Mouse (Mus musculus) kidney, postnatal 14 days (tissue): ENCODE measurements around the gene Gpr137b.
A peak's percentile ranks its signal among the peaks of the same experiment; 100 is the strongest.
"Not testable (repeated sequence)": the region's sequence is repeated elsewhere in the genome, so short reads cannot be mapped to it uniquely, and the experiment has no call there.

ENCODE experiments used
- DNase-seq: peaks from one replicate; pipeline ENCODE4 v3.0.0; 2022; ENCODE audit warnings: mixed read lengths

The Gpr137b gene

DNA sequence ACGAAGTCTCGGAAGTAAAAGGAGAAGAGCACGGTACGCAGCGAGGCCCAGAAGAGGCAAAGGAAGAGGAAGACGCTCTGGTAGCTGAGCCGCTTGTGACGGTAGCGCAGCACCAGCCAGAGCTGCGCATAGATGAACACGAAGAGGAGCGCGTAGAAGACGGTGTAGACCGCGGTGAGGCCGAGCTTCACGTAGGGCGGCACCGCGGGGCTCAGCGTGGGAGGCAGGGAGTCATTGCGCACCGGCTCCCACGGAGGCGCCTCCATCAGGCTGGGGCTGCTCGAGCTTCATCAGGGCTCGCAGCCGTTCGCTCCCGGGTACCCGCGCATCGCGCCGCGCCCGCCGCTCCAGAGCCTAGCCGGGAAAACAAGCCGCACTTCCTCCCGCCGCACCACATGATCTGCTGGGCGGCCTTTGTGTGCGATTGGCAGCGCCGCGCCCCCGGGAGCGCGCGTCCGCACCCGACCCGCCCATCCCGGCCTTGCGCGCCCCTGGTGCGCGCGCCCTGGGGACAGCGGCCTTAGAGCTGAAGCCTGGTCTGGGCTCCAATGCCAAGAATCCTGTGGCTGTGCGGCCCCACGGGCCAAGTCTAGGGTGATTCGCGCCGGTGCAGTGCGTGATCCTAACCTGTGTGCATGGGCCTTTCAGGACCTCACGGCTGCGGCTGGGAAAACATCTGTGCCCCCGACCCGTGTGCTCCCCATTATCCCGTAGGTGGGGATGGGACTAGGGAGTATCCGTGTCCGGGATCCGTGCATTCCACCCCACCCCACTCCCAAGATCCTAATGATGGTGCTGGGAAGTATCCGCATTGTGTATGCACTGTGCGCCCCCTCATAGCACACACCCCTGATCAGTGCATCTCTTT is at the start of gene Gpr137b:
Gene Gpr137b (minus strand): TSS at position 787 of the 868 bp plus-strand sequence.
- DNase-seq, result peak; percentile 75

DNA sequence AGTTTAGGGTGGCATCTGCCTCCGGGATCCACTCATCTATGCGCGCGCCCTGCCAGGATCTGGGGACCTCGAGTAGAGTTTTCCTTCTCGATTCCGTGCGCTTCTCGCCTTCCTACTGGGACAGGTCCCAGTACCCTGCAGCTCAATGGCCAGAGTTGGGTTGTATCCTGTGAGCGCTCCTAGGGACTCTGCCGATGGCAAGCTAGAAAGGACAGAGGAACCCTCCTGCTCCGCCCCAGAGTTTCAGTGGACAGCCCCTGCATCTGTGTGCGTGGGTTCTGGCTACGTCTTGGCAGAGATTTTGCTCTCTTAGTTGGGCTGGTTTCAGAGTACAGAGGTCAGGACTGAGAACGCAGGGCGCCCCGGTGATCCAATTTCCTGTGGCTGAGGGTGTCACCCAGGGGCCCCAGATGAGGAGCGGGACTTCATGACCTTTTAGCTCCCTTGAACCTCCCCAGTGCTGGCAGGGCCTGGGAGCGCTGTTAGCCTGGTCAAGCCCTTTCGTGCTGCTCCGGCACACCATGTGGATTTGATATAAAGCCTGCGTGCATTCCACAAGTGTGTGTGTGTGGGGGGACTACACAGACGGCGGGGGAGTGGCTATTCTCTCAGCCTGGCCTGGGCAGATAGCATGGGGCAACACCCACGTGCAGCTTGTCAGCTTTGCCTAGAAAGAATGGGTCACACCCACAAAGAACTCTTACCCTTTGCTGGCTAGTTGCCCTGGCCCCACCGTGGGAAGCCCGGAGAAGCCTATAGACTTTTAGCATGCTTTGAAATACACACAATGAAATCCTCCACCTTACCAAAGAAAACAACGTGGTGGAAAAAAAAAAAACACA is 44.5 kb upstream of the Gpr137b start:
- DNase-seq, result peak; percentile 28

DNA sequence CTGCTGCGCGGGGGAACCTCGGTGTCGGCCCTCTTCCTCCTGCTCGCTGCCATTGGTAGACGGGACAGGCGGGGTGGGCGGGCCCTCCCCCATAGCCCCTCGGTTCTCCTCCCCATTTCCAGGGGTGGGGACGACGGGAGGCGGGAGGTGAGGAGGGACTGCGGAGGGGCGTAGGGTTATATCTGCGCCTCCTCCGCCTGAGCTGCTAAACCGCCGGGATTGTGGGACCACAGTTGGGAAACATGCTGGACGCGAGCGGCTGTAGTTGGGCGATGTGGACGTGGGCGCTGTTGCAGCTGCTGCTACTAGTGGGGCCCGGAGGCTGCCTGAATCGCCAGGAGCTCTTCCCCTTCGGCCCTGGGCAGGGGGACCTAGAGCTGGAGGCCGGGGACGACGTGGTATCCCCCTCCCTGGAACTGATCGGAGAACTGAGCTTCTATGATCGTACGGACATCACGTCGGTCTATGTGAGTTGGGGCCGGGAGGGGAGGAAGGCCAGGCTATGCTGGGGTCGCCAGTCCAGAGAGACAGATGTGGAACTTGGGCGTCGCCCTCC is 43.7 kb upstream of the Gpr137b start, which contains the start of gene Nid1:
Gene Nid1 (plus strand): TSS at position 92 of the 556 bp plus-strand sequence.
- DNase-seq, result peak; percentile 47

DNA sequence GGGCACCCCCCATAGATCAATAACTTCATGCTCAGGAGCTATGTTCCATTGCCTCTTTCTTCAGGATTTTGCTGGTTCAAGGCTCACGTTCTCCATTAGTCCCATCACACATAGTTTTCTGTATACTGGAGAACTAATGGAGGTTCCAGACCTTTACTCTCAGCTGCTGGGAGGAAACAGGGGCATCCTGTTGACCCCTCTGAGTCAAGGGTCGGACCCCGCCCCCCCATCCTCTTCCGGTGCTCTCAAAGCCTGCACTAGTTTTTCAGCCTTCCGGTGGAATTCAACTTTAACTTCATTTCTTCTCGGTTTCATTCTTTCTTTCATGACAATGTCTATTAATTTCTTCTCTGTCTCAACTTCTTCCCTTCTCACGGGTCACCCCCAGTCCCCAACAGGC is 42.3 kb upstream of the Gpr137b start:
- DNase-seq, result peak; percentile 55

DNA sequence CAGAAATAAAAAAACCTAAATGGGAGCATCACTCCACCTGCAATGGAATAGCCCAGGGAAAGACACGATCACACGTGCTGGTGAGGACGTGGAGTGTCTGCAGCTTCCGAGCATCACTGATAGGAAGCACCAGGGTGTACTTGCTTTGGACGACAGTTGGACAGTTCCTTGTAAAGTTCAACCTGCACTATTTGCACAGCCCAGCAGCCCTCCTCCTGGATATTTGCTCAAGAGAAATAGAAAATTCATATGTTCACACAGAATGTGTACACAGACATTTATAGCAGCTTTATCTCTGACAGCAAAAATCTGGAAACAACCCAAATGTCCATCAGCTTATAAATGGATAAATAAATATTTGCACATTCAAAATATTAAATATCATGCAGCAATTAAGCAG is 29.5 kb upstream of the Gpr137b start:
- DNase-seq, result not testable (repeated sequence)

DNA sequence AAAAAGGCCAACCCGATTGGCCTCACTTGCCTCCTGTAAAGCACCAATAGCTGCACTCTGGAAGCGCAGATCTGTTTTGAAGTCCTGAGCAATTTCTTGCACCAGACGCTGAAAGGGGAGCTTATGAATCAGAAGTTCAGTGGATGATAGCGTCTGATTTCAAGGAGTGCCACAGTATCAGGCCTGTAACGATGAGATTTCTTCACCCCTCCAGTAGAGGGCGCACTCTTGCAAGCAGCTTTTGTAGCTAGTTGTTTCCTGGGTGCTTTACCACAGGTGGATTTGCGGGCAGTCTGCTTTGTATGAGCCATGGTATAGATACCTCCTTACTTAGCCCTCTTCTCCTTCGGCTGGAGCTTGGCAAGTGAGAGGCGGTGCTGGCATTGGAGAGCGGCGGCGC is 25.0 kb upstream of the Gpr137b start:
- not testable (repeated sequence) for DNase-seq

DNA sequence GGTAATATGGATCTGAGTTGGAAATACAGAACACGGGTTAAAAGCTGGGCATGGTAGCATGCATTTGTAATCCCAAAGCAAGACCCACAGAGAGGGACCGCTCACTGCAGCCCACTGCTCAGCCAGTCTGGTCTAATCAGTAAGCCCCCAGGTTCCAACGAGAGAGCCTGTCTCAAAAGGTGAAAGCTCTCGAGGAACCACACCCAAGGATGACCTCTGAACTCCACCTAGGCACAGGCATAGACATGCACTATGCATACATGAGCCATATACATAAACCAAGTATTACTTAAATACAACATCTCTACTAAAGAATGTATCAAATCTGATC is 22.2 kb upstream of the Gpr137b start:
- DNase-seq, result not testable (repeated sequence)

DNA sequence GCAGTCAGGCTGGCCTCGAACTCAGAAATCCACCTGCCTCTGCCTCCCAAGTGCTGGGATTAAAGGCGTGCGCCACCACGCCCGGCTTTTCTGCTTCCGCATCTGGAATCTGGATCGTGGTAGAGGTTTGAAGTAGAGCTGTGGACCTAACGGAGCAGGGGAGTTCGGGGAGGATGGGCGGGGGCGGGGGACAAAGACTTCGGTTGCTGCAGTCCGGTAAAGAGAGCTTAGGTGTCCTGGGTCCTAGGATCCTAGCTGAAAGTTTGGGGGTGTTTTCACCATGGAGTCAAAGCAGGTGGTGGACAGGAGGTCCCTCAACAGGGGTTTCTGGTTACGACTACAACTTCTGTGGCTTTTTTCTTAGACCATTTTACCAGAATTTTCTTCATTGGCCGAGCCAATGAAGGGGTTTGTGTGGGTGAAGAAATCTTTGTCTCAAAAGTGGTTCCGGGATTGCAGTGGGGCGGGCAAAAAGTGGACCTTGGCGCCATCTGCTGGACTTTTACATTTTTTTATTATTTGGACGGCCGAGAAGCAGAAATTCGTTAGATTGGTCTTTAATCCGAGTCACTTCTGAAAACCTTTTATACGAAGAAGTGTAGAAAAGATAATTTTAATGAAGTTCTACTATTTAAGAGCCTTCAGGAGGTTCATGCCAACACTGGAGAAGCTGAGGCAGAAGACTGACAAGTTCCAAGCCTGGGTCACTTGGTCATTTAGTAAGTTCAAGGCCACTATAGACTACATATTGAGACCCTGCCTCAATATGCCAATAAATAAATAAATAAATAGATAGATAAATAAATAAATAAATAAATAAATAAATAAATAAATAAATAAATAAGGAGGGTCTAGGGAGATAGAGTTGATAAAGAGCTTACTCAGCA is 21.5 kb upstream of the Gpr137b start:
- DNase-seq, result peak; percentile 77

DNA sequence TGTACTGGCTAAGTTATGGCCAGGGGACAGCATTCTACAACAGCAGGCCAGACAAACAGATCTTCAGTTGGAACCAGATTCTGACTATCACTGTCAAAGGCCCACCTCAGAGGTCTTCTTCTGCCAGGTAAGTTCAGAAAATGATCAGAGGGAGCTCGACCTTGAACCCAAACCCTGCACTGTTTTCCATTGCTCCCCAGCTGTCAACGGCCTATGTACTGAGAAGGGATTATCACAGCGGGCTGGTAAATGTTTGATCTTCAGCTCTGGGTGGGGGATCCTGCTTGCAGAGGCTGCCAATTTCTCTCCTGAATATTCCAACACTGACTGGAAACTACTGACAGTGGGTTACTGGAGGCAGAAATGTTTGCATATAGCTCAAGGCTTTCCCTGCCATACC is 20.4 kb upstream of the Gpr137b start:
- DNase-seq, result peak; percentile 73

DNA sequence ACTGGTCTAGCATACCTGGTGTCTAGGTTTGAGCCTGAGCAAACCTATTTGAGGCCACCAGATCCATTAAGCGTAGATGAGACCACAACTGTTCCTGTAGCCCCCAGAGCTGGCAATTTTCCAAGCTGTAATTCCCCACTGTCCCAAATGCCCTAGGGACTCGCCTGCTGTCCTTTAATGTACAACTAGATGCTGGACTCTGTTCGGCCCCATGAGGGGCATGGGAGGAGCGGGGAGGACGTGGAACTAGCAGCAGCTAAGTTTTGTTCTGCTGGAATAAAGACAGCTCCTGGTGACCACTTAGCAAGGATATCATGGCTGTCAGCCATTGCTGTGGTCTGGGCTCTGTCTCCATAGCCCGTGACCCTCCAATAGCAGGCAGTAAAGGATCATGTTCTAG is 11.7 kb upstream of the Gpr137b start:
- DNase-seq, result not testable (repeated sequence)

DNA sequence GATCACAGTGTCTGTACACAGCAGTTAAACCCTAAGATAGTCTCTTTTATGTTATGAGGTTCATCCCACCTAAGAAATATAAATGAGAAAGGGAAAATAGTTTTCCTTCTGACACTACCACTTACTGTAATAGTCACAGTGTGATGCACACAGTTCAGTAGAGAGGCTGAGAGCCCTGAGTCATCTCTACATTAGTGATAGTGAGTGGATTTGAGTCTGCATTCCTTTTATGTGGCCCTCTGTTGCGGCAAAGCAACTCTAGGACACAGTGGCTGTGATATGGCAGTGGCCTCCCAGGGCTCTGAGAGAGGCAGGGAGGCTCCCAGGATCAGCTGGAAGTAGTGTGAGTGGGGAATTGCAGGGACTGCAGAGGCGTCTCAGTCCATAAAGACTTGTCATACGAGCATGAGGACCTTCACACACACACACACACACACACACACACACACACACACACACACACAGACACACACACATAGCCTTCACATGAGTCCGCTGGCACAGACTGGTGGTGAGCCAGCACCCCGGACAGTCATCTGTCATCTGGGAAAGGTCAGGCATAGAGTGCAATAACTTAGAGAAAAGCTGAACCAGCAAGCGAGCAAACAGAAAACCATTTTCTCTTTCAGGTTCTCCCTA is 10.8 kb upstream of the Gpr137b start:
- not testable (repeated sequence) for DNase-seq

DNA sequence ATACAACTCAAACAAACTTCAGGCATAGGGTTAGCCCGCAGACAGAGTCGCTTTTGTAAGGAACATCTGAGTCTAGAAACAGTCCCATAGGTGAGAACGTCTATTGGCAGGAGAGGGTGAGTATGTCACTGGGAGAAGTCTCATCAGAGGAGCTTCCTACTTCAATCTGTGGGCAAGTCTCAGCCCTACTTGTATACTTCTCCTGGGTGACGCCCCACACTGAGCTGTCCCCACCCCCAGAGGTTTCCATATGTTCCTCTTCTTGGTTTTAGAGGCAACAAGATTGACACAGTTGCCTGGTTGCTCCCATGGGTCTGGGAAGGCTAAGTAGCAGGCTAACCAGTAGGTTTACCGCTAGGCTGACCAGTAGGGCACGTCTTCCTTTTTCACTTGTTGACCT is 10.0 kb upstream of the Gpr137b start:
- not testable (repeated sequence) for DNase-seq

DNA sequence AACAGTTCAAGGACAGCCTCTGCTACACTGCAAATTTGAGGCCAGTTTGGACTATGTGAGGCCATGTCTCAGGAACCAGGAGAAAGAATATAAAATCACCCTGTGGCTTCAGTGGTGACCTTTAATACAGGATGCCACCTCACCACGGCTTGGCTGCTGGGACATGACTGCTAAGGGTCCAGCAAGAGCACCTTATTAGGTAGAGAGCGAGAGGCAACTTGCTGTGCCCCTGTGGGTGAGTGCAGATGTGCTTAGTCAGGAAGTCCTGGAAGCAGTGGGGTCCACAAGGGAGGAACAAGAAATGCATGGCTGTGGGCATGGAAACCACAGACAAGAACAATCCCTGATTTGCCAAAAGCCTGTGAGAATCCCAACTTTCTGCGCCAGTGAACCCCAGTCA is 9.6 kb upstream of the Gpr137b start:
- DNase-seq, result not testable (repeated sequence)

DNA sequence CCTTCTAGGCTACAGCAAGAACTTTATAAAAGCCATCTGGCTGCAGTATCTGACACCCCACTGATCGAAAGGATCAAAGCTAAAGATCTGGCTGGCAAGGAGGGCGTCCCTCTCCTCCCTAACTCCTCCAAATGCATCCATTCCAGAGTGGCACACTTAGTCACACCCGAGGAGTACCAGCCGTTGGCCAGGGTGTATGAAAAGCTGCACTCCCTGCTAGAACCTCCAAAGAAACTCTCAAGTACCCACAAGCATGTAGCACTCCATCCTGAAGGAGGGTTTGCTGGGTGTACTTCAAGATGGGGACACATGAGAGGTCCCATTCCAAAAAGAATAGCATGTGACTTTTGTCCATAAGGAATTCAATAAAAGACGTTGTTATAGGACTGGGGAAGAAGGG is 9.0 kb upstream of the Gpr137b start:
- not testable (repeated sequence) for DNase-seq

DNA sequence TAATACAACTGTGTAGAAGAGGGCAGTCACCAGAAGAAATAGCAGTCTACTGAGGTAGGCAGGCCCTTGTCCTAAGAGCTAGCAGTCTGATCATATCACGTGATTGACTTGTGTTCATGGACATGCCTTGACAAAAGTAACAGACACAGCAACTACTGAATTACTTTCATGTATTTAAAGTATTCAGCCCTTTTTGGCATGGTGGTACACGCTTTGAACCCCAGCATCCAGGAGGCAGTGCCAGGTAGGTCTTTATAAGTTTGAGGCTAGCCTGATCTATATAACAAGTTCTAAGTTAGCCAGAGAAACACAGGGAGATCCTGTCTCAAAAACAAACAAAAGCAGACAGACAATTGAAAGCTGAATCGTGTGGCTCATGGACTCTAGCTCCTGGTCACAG is 7.0 kb upstream of the Gpr137b start:
- DNase-seq, result not testable (repeated sequence)

DNA sequence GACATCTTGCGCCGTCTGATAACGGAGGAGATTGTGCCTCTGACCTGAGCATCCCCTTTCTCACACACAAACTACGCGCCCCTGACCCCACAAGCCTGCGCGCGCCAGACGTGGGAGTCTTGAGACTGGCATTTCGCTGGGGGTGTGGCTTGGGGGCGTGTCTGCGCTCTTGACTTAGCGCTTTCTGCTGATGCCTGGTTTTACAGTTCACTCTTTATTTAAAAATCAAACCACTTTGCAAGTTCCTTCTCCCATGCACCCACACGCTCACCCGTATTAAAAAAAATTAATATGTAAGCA is 232 bp upstream of the Gpr137b start:
- DNase-seq, result peak; percentile 62

DNA sequence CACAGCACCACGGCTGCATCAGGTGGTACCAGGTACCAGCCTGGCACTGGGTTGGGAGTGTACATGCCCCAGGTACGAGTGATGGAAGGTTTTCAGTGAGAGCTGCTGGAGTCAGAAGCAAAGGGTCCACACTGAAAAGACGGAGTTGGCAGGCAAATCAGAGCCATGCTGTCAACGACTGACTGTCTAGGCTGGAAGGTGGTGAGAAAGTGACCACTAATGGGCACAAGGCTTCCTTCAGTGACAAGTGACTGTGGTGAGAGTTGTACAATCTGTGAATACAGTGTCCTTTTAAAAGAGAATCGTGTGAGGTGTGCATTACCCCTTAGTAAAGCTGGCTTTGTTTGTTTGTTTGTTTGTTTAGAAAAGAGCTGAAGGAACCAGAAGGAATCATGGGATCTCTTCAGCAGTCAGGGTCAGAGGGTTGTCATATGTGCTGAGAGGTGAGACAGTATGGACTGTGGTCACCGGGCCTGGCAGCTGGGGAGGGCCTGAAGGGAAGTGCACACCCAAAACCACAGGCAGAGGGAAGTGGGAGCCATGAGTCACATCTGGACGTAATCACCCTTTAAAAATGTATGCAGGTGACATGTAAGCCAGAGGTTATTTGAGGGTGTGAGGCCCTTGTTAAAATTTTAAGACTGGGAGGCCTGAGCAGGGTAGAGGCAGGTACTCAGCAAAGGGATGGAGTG is 15.5 kb downstream of the Gpr137b start:
- DNase-seq, result not testable (repeated sequence)

DNA sequence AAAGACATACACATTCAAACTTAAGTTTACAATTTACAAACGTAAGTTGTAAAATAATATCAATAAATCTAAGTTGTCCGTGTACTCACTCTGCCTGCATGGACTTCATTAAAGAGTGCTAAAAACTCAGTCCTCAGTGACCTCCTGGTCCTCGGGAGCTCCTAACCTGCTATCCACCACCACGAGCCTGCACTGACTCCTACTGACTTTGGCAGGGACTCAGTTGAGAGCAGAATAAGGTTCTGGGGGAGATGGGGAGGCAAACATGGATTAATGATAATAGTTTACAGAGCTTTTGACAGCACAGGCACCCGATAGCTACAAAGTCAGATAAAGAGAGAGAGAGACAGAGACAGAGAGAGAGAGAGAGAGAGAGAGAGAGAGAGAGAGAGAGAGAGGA is 16.6 kb downstream of the Gpr137b start:
- DNase-seq, result no peak

DNA sequence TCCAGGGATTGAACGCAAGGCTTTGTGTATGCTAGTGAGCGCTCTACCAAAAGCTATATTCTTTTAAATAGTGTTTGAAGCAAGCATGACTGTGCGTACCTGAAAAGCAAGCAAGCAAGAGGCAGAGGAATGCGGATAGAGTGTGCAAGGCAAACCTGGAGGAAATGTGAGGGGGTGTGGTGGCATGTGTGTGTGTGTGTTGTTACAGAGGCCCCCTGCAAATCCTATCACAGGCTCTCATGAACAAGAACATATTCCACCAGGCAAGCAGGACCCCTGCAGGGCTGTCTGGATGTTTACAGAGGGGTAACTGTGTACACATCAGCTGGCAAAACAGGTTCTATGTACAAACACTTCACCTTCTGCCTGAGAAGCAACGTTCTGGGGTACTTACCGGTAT is 19.8 kb downstream of the Gpr137b start:
- DNase-seq, result not testable (repeated sequence)

DNA sequence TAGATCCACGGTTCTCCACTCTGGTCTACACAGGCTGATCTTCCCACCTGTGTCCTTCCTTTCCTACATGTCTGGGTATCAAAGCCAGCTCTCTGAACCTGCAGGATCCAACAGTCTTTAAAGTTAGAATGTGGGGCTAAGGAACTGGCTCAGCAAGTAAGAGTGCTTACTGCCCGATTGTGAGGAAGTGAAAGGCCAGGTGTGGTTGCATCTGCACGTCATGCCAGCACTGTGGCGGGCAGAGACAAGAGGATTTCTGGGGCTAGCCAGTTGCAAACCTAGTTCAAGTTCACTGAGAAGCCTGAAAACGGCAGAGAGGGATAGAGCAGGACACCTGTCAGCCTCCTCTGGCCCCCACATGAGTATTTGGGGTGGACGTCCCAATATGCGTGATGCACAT is 22.4 kb downstream of the Gpr137b start:
- DNase-seq, result not testable (repeated sequence)

DNA sequence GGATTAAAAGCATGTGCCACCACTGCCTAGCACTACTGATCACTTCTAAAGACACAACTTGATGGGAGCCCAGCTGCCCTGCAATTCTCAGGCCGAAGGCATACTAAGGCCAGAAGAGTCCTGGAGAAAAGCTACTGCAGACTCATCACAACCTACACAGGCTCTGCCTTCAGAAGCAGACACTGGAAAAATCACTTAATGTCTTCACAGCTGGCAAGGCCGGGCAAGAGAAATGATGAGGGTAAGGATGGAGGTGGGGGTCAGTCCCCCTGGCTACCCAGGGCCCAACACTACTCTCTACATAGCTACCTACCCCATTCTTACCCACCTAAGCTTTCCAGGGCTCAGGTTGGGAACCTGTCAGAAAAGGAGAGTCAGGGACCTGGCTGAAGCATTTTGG is 27.4 kb downstream of the Gpr137b start:
- DNase-seq, result not testable (repeated sequence)
